Mouse (Mus musculus) forebrain, embryonic 16.5 days (tissue): Measurements from ENCODE around the gene Thrap3. TPM values are rescaled to one million over a fixed set of nuclear protein-coding genes. Genes with fewer than 3 reads are reported as not detected.

ENCODE experiments used
- ATAC-seq: fragments of 200-750 bp; cut with Nextera tagmentation; 2 replicates; pipeline ENCODE4 v1.8.0; 2017; ENCODE audit warnings: mild to moderate bottlenecking, moderate library complexity
- H3K27ac ChIP-seq: fragments of 300-500 bp; sonication (generic); 2 replicates; pipeline ENCODE4 v1.5.1; 2014; ENCODE audit warnings: low read length, control low read depth
- H3K27me3 ChIP-seq: fragments of 300-500 bp; sonication (generic); replicated peaks from 2 replicates; pipeline ENCODE4 v1.6.1; 2014; ENCODE audit warnings: low read length; ENCODE audit not compliant: control insufficient read depth, insufficient read depth
- H3K36me3 ChIP-seq: fragments of 300-500 bp; sonication (generic); 2 replicates; pipeline ENCODE4 v1.6.1; 2014; ENCODE audit not compliant: control insufficient read depth, insufficient read depth
- H3K4me1 ChIP-seq: fragments of 300-500 bp; sonication (generic); replicated peaks from 2 replicates; pipeline ENCODE4 v1.6.1; 2014; ENCODE audit warnings: low read length; ENCODE audit not compliant: control insufficient read depth, insufficient read depth
- H3K4me2 ChIP-seq: fragments of 300-500 bp; sonication (generic); 2 replicates; pipeline ENCODE4 v1.6.1; 2014; ENCODE audit warnings: mild to moderate bottlenecking, low read length, control low read depth
- H3K4me3 ChIP-seq: fragments of 300-500 bp; sonication (generic); replicated peaks from 2 replicates; pipeline ENCODE4 v1.5.1; 2014; ENCODE audit warnings: mild to moderate bottlenecking, low read length, control low read depth
- H3K9ac ChIP-seq: fragments of 300-500 bp; sonication (generic); replicated peaks from 2 replicates; pipeline ENCODE4 v1.6.1; 2014; ENCODE audit warnings: low read depth, low read length, control low read depth
- H3K9me3 ChIP-seq: fragments of 300-500 bp; sonication (generic); 2 replicates; pipeline ENCODE4 v1.6.1; 2016; ENCODE audit warnings: low read length; ENCODE audit not compliant: control insufficient read depth
- WGBS: fragments of 180-500 bp; shearing (Covaris S2); extraction: QIAGEN DNeasy Blood & Tissue Kit; methylation state at CpG from one replicate; pipeline ENCODE4 v1.1.7; 2014; 5-methylcytosine and 5-hydroxymethylcytosine counted together
- polyA plus RNA-seq: library from polyadenylated mRNA; unstranded; fragments of >200 nt; fragmentation: Nextera tagmentation; extraction: Ambion mirVana; gene quantifications from 2 replicates; pipeline ENCODE4 v1.2.1, GENCODE M21; 2015

Gene Thrap3
- polyA plus RNA-seq: 172 and 187 TPM in 2 replicates

- Histone ChIP-seq H3K27ac (peak within 1 kb of the TSS; percentile 92), H3K27me3 (no peaks in the 10 kb centered on the region)
- WGBS: under 1% methylated on average over 72 of the region's 75 CpGs
These were observed at the start of gene Thrap3 for GRCm38 (mm10) chr4:126202303-126203181. TSS of gene Thrap3 (minus strand) at chr4:126202760.

GRCm38 (mm10) chr4:126251655-126252254, 49.2 kb upstream of the Thrap3 start:
- Histone ChIP-seq H3K27ac (no peak overlapping the region), H3K4me3 (no peak overlapping the region), H3K27me3 (no peaks in the 10 kb centered on the region), H3K4me1 (peaks cover 58% of the 10 kb centered on the region), H3K36me3 (no peaks in the 10 kb centered on the region), H3K9ac (peak overlapping the region; percentile 27; the same call in 1 of the 2 replicates), H3K4me2 (no peak overlapping the region), H3K9me3 (no peaks in the 10 kb centered on the region)
- no peak for ATAC-seq
- WGBS: 64% methylated on average over 11 of the region's 11 CpGs

More at GRCm38 (mm10) chr4:126202303-126203181, at the start of gene Thrap3:
- Histone ChIP-seq H3K4me1 (peaks cover 32% of the 10 kb centered on the region), H3K36me3 (no peaks in the 10 kb centered on the region), H3K9ac (peak within 1 kb of the TSS; percentile 84), H3K4me3 (peak within 1 kb of the TSS; percentile 79), H3K4me2 (peak within 1 kb of the TSS; percentile 88), H3K9me3 (no peaks in the 10 kb centered on the region)
- ATAC-seq: peak; percentile 100

DNA sequence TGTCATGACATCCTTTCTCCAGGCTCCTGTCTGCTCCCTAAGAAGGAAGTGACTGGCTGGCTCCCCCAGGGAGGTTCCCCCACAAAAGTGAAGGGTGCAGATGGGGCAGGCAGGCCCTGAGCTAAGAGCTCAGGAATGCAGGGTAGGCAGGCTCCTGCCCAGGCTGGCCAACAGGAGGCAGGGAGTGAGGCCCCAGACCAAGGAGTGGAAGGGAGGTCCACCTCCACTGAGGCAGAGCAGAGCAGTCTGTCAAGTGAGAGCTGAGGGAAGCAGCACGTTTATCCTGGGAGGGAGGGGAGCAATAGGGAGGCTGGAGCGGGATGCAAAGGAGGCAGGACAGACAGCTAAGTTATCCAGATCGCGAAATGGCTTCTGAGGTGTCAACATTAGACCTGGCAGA, 48.1 kb upstream of the Thrap3 start:
- H3K27ac ChIP-seq: no peak overlapping the region
- peaks cover 58% of the 10 kb centered on the region for H3K4me1 ChIP-seq

DNA sequence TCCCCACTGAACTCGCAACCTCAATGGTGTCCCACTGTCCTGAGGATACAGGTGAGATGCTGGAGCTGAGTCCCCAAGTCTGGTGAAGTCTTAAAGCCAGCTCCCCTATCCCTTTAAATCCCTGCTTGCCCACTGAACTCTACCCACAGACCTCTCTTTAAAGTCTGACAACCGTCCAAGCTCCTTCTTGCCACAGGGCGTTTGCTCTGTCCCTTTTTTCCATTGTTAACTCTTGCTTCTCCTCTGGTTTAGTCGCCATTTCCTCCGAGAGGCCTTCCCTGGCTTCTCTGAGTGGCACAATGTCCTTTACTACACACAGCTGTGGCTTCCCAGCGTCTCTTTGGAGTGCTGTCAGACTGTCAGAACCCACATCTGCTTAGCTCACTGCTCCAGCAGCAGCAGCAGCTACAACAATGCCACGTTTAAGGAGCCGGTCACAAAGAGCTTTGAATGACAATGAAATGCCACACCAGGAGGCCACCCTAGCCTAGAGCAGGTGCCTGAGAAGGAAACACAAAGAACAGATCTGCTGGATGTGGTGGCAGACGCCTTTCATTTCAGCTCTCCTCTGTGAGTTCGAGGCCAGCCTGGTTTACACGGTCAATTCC, 45.8 kb upstream of the Thrap3 start:
- Histone ChIP-seq H3K27ac (peak overlapping the region; percentile 5), H3K36me3 (no peaks in the 10 kb centered on the region), H3K9ac (peak overlapping the region; percentile 5), H3K9me3 (no peaks in the 10 kb centered on the region), H3K4me3 (no peak overlapping the region), H3K4me2 (no peak overlapping the region), H3K4me1 (peaks cover 42% of the 10 kb centered on the region), H3K27me3 (no peaks in the 10 kb centered on the region)
- WGBS: 10% methylated on average over 11 of the region's 11 CpGs
- ATAC-seq: peak; percentile 56; the same call in 1 of the 2 replicates

More for the DNA sequence above, 48.1 kb upstream of the Thrap3 start:
- H3K4me2 ChIP-seq: no peak overlapping the region
- no peak for ATAC-seq
- WGBS: 52% methylated on average over 4 of the region's 4 CpGs
- no peaks in the 10 kb centered on the region for H3K36me3 ChIP-seq
- no peak overlapping the region for H3K4me3 ChIP-seq
- no peaks in the 10 kb centered on the region for H3K27me3 ChIP-seq
- no peaks in the 10 kb centered on the region for H3K9me3 ChIP-seq
- H3K9ac ChIP-seq: no peak overlapping the region

DNA sequence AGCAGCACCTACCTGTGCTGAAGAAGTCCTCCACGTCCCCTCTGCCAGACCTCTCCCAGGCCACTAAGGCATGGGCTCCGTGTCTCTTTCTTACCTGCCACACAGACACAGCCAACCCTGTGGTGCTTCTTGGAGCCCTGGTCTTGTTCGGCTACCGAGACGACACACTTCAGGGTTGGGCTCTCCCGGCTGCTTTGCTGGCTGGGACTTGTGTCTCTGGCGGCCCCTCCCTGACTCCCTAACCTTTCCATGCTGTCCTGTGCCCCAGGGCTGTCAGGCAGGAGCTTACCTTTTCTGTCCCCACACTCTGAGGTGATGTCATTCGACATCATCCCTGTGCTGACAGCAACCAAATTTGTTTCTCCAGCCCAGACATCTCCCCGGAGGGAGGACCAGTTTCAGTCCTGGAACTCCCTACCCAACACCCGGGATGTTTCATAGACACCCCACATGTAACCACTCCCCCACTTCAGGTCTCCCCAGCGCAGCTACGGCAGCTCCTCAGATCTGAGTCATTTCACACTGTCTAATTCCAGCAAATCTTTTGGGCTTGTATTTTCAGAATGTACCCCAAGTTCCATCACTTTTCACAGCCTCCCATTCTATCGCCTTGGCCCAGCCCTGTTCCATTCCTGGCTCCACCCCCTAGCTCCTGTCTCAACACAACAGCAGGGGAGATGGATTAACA, 43.8 kb upstream of the Thrap3 start:
- Histone ChIP-seq H3K9ac (no peak overlapping the region), H3K4me1 (peaks cover 22% of the 10 kb centered on the region), H3K27ac (no peak overlapping the region), H3K4me3 (no peak overlapping the region), H3K4me2 (no peak overlapping the region), H3K27me3 (no peaks in the 10 kb centered on the region), H3K36me3 (peaks cover 5% of the 10 kb centered on the region), H3K9me3 (no peaks in the 10 kb centered on the region)
- 82% methylated on average over 13 of the region's 13 CpGs for WGBS
- ATAC-seq: no peak

GRCm38 (mm10) chr4:126242510-126242909, 40.0 kb upstream of the Thrap3 start:
- Histone ChIP-seq H3K4me1 (peaks cover 6% of the 10 kb centered on the region), H3K4me2 (no peak overlapping the region), H3K27me3 (no peaks in the 10 kb centered on the region), H3K9me3 (no peaks in the 10 kb centered on the region), H3K27ac (no peak overlapping the region), H3K4me3 (no peak overlapping the region), H3K9ac (no peak overlapping the region), H3K36me3 (peaks cover 16% of the 10 kb centered on the region)
- 88% methylated on average over 6 of the region's 6 CpGs for WGBS
- ATAC-seq: no peak

DNA sequence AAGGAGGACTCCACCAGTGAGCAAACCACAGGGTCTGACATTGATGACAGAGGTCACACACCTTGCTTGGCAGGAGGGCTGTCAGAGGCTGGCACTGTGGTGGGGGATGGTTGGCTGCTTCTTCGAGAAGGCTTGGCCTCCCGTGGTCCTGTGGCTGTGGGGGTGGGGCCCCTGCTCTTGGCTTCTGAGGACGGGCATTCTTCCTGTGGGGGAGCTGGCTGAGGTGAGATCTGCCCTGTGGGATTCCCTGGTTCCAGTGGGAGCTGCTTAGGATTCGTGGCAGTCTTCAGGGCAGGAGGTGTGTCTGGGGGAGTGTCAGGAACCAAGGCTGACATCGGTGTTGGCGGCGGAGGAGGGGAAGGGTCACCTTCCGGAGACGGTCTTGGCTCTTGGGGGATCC, 39.4 kb upstream of the Thrap3 start:
- no peak overlapping the region for H3K27ac ChIP-seq
- no peak overlapping the region for H3K4me3 ChIP-seq
- no peaks in the 10 kb centered on the region for H3K27me3 ChIP-seq
- H3K4me2 ChIP-seq: no peak overlapping the region
- peaks cover 18% of the 10 kb centered on the region for H3K36me3 ChIP-seq
- H3K9ac ChIP-seq: no peak overlapping the region
- no peaks in the 10 kb centered on the region for H3K9me3 ChIP-seq
- 55% methylated on average over 9 of the region's 9 CpGs for WGBS
- peaks cover 6% of the 10 kb centered on the region for H3K4me1 ChIP-seq
- ATAC-seq: no peak

GRCm38 (mm10) chr4:126239862-126240475, 37.4 kb upstream of the Thrap3 start:
- 90% methylated on average over 13 of the region's 13 CpGs for WGBS
- no peak for ATAC-seq
- Histone ChIP-seq H3K27me3 (no peaks in the 10 kb centered on the region), H3K4me3 (no peak overlapping the region), H3K9ac (no peak overlapping the region), H3K9me3 (no peaks in the 10 kb centered on the region), H3K4me1 (peaks cover 6% of the 10 kb centered on the region), H3K36me3 (peaks cover 28% of the 10 kb centered on the region), H3K27ac (no peak overlapping the region), H3K4me2 (no peak overlapping the region)
